Mouse (Mus musculus) layer of hippocampus, adult 9-11 months (tissue): ENCODE measurements around the gene Vmn2r114.
"Not testable (repeated sequence)": the region's sequence is repeated elsewhere in the genome, so short reads cannot be mapped to it uniquely, and the experiment has no call there.

Experiments used
- DNase-seq: peaks from one replicate; pipeline ENCODE4 v3.0.0; 2022

Gene Vmn2r114

DNA sequence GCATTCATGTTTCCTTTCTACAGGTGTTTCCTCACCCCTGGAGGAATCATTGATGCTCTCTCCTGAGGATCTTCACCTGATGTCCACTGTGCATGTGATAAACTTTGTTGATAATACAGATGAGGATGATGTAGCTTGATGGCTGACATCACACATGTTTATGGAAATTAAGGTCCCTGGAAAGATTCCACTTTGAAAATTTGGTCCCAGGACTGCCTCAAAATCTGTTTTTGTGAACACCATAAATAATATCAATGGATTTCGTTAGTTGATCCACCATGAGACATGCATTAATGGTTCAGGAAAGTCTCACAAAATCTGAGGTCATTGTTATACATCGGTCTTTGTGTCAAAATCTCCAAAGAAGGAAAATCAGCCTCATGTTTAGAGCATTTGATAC is at the start of gene Vmn2r114:
Gene Vmn2r114, minus strand, starts transcription at position 101 of the 400 bp plus-strand sequence.
- DNase-seq = not testable (repeated sequence)

DNA sequence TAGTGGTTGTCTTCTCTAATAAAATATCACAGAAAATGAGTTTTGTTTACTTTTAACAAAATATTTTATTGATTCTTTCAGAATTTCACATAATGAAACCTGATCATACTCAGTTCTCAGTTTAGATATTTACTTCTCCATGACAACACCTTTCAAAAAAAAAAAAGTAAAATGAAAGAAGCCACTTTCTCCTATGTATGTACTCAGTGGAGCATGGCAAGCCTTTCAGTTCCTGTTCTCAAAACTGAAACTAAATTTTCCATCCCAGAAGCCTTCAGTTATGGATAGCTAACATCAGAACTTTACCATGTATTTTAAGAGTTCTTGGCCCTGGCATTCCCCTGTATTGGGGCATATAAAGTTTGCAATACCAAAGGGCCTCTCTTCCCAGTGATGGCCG is 39.3 kb upstream of the Vmn2r114 start:
- no peak for DNase-seq

DNA sequence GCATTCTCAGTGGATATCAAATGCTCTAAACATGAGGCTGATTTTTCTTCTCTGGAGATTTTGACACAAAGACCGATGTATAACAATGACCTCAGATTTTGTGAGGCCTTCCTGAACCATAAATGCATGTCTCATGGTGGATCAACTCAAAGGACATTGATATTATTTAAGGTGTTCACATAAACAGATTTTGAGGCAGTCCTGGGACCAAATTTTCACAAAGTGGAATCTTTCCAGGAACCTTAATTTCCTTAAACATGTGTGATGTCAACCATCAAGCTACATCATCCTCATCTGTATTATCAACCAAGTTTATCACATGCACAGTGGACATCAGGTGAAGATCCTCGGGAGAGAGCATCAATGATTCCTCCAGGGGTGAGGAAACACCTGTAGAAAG is 31.1 kb upstream of the Vmn2r114 start, which contains the start of gene Vmn2r115:
Gene Vmn2r115, plus strand, starts transcription at position 301 of the 400 bp plus-strand sequence.
- DNase-seq = not testable (repeated sequence)

DNA sequence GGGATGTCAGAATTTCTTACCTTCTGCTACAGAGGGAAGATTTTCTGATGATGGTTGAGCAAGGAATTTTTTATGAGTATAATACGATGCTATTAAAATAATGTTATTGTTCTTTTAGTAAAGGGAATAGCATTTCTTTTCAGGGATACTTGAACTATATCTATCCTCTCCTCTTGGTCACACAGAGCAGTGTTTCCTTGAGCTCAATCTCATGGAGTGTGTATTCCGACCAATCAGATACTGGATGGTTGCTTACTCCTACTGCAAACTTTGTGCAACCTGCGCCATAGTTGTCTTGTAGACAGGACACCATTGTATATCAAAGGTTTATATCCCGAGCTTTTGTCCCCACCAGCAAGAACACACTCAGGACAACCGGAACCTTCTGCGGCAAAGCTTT is 18.3 kb upstream of the Vmn2r114 start:
- no peak for DNase-seq
